Mouse (Mus musculus) layer of hippocampus, postnatal 14 days (tissue): ENCODE measurements around the gene Snd1. TPM values are rescaled to one million over a fixed set of nuclear protein-coding genes. Genes with fewer than 3 reads are reported as not detected.
A peak's percentile ranks its signal among the peaks of the same experiment; 100 is the strongest.

Source experiments
- DNase-seq, 2 experiments: peaks; one replicate each; pipeline ENCODE4 v3.0.0; 2021 to 2022; ENCODE audit warnings: low spot score in 2 of 2, mixed read lengths in 1 of 2
- total RNA-seq, 2 experiments: library from RNA; stranded (reverse); gene quantifications; 2 replicates each; pipeline ENCODE4 v1.2.3; 2021

Snd1 gene
- total RNA-seq, 2 experiments from 2014 or later = 119 to 124 TPM

GRCm38 (mm10) chr6:28745864-28746263 lies 270.9 kb downstream of the Snd1 start:
- no peak for DNase-seq

- peak in 1 of 2 experiments; percentile 50 for DNase-seq
Measured at GRCm38 (mm10) chr6:28747025-28747424, 272.1 kb downstream of the Snd1 start.

- DNase-seq = peak in 1 of 2 experiments; percentile 10
Measured at GRCm38 (mm10) chr6:28747931-28748670, 273.2 kb downstream of the Snd1 start.

GRCm38 (mm10) chr6:28749224-28749623 lies 274.3 kb downstream of the Snd1 start:
- no peak for DNase-seq

GRCm38 (mm10) chr6:28751186-28751585 lies 276.2 kb downstream of the Snd1 start:
- no peak for DNase-seq

- DNase-seq = peak; percentile 58 to 87
Measured at GRCm38 (mm10) chr6:28753217-28753616, 278.3 kb downstream of the Snd1 start.

- peak in 1 of 2 experiments; percentile 75 for DNase-seq
Measured at GRCm38 (mm10) chr6:28753681-28754080, 278.7 kb downstream of the Snd1 start.

GRCm38 (mm10) chr6:28754127-28754898 lies 279.4 kb downstream of the Snd1 start:
- peak in 1 of 2 experiments; percentile 49 for DNase-seq

GRCm38 (mm10) chr6:28756306-28757018 lies 281.5 kb downstream of the Snd1 start:
- DNase-seq = peak; percentile 58 to 73

GRCm38 (mm10) chr6:28758293-28758692 lies 283.4 kb downstream of the Snd1 start:
- no peak for DNase-seq

GRCm38 (mm10) chr6:28761728-28762127 lies 286.8 kb downstream of the Snd1 start:
- DNase-seq = no peak

- DNase-seq = no peak
Measured at GRCm38 (mm10) chr6:28762132-28762775, 287.3 kb downstream of the Snd1 start.

GRCm38 (mm10) chr6:28766622-28767021 lies 291.7 kb downstream of the Snd1 start:
- DNase-seq = no peak

GRCm38 (mm10) chr6:28767891-28768481 lies 293.0 kb downstream of the Snd1 start:
- DNase-seq = no peak

- DNase-seq = no peak
Measured at GRCm38 (mm10) chr6:28771331-28771730, 296.4 kb downstream of the Snd1 start.

- DNase-seq = no peak
Measured at GRCm38 (mm10) chr6:28781696-28782095, 306.8 kb downstream of the Snd1 start.

GRCm38 (mm10) chr6:28783082-28783647 lies 308.2 kb downstream of the Snd1 start:
- no peak for DNase-seq

- DNase-seq = no peak
Measured at GRCm38 (mm10) chr6:28783953-28784352, 309.0 kb downstream of the Snd1 start.

- DNase-seq = no peak
Measured at GRCm38 (mm10) chr6:28785770-28786169, 310.8 kb downstream of the Snd1 start.

- DNase-seq = no peak
Measured at GRCm38 (mm10) chr6:28787133-28787532, 312.2 kb downstream of the Snd1 start.
